Mouse (Mus musculus): Measurements from ENCODE around the gene Kalrn. TPM values are rescaled to one million over a fixed set of nuclear protein-coding genes. Genes with fewer than 3 reads are reported as not detected.

Gene Kalrn
- polyA plus RNA-seq, 1 experiment from 2014 or later = 22.4 TPM

- DNase-seq (ENCODE audit: low spot score) = no peak
- Histone ChIP-seq H3K4me1 (replicated peaks; ENCODE audit: control insufficient read depth, insufficient read depth, low read length) (peaks cover 5% of the 10 kb centered on the region), H3K27me3 (ENCODE audit: control insufficient read depth, insufficient read depth, low read length) (peaks cover 8% of the 10 kb centered on the region; the same call in 1 of the 2 replicates), H3K36me3 (ENCODE audit: control insufficient read depth, insufficient read depth, low read length) (no peaks in the 10 kb centered on the region), H3K27ac (ENCODE audit: low read depth, low read length) (no peak overlapping the region), H3K4me3 (ENCODE audit: low read depth, low read length) (no peak overlapping the region), H3K4me2 (ENCODE audit: low read depth, low read length, severe bottlenecking) (no peak overlapping the region), H3K9me3 (ENCODE audit: control insufficient read depth, low read length) (no peaks in the 10 kb centered on the region), H3K9ac (ENCODE audit: low read length) (no peak overlapping the region)
- no peak for ATAC-seq (replicated peaks; ENCODE audit: low FRiP score)
- 80% methylated on average over 3 of the region's 3 CpGs for WGBS
These were observed 473.5 kb downstream of the Kalrn start for GRCm38 (mm10) chr16:34099795-34100194.

GRCm38 (mm10) chr16:34095548-34096141, 477.7 kb downstream of the Kalrn start:
- H3K9ac ChIP-seq (ENCODE audit: low read length) = peak overlapping the region; percentile 55
- peaks cover 13% of the 10 kb centered on the region for H3K4me1 ChIP-seq (replicated peaks; ENCODE audit: control insufficient read depth, insufficient read depth, low read length)
- under 1% methylated on average over 34 of the region's 34 CpGs for WGBS
- no peak overlapping the region for H3K27ac ChIP-seq (ENCODE audit: low read depth, low read length)
- ATAC-seq (replicated peaks; ENCODE audit: low FRiP score) (peak; percentile 57), DNase-seq (ENCODE audit: low spot score) (peak; percentile 82)
- H3K9me3 ChIP-seq (ENCODE audit: control insufficient read depth, low read length) = no peaks in the 10 kb centered on the region
- peak overlapping the region; percentile 47 for H3K4me3 ChIP-seq (ENCODE audit: low read depth, low read length)
- H3K36me3 ChIP-seq (ENCODE audit: control insufficient read depth, insufficient read depth, low read length) = no peaks in the 10 kb centered on the region
- H3K27me3 ChIP-seq (ENCODE audit: control insufficient read depth, insufficient read depth, low read length) = peaks cover 8% of the 10 kb centered on the region; the same call in 1 of the 2 replicates
- peak overlapping the region; percentile 73 for H3K4me2 ChIP-seq (ENCODE audit: low read depth, low read length, severe bottlenecking)

GRCm38 (mm10) chr16:34095093-34095465, 478.3 kb downstream of the Kalrn start:
- Histone ChIP-seq H3K4me2 (ENCODE audit: low read depth, low read length, severe bottlenecking) (peak overlapping the region; percentile 73), H3K4me1 (replicated peaks; ENCODE audit: control insufficient read depth, insufficient read depth, low read length) (peaks cover 13% of the 10 kb centered on the region), H3K9me3 (ENCODE audit: control insufficient read depth, low read length) (no peaks in the 10 kb centered on the region), H3K4me3 (ENCODE audit: low read depth, low read length) (peak overlapping the region; percentile 47), H3K27me3 (ENCODE audit: control insufficient read depth, insufficient read depth, low read length) (peaks cover 8% of the 10 kb centered on the region; the same call in 1 of the 2 replicates), H3K9ac (ENCODE audit: low read length) (peak overlapping the region; percentile 55; the same call in 1 of the 2 replicates), H3K27ac (ENCODE audit: low read depth, low read length) (no peak overlapping the region), H3K36me3 (ENCODE audit: control insufficient read depth, insufficient read depth, low read length) (no peaks in the 10 kb centered on the region)
- ATAC-seq (replicated peaks; ENCODE audit: low FRiP score) = peak; percentile 63
- WGBS = 0% methylated on average over 3 of the region's 3 CpGs
- no peak for DNase-seq (ENCODE audit: low spot score)

- WGBS = under 1% methylated on average over 16 of the region's 16 CpGs
- Histone ChIP-seq H3K27ac (ENCODE audit: low read depth, low read length) (no peak overlapping the region), H3K27me3 (ENCODE audit: control insufficient read depth, insufficient read depth, low read length) (peaks cover 8% of the 10 kb centered on the region; the same call in 1 of the 2 replicates), H3K4me1 (replicated peaks; ENCODE audit: control insufficient read depth, insufficient read depth, low read length) (peaks cover 11% of the 10 kb centered on the region), H3K36me3 (ENCODE audit: control insufficient read depth, insufficient read depth, low read length) (no peaks in the 10 kb centered on the region), H3K9ac (ENCODE audit: low read length) (peak overlapping the region; percentile 48), H3K4me2 (ENCODE audit: low read depth, low read length, severe bottlenecking) (peak overlapping the region; percentile 73), H3K4me3 (ENCODE audit: low read depth, low read length) (peak overlapping the region; percentile 47), H3K9me3 (ENCODE audit: control insufficient read depth, low read length) (no peaks in the 10 kb centered on the region)
- ATAC-seq (replicated peaks; ENCODE audit: low FRiP score) (peak; percentile 77), DNase-seq (ENCODE audit: low spot score) (peak; percentile 79)
These were observed 478.8 kb downstream of the Kalrn start for GRCm38 (mm10) chr16:34094446-34095092.

GRCm38 (mm10) chr16:34093734-34094445, 479.4 kb downstream of the Kalrn start:
- Histone ChIP-seq H3K4me2 (ENCODE audit: low read depth, low read length, severe bottlenecking) (peak overlapping the region; percentile 73), H3K4me1 (replicated peaks; ENCODE audit: control insufficient read depth, insufficient read depth, low read length) (peaks cover 11% of the 10 kb centered on the region), H3K9me3 (ENCODE audit: control insufficient read depth, low read length) (no peaks in the 10 kb centered on the region), H3K4me3 (ENCODE audit: low read depth, low read length) (peak overlapping the region; percentile 47), H3K27me3 (ENCODE audit: control insufficient read depth, insufficient read depth, low read length) (peaks cover 8% of the 10 kb centered on the region; the same call in 1 of the 2 replicates), H3K9ac (ENCODE audit: low read length) (peak overlapping the region; percentile 48), H3K27ac (ENCODE audit: low read depth, low read length) (no peak overlapping the region), H3K36me3 (ENCODE audit: control insufficient read depth, insufficient read depth, low read length) (no peaks in the 10 kb centered on the region)
- ATAC-seq (replicated peaks; ENCODE audit: low FRiP score) = peak; percentile 19; the same call in 1 of the 2 replicates
- 1% methylated on average over 14 of the region's 14 CpGs for WGBS
- DNase-seq (ENCODE audit: low spot score) = no peak

GRCm38 (mm10) chr16:34089528-34090095, 483.7 kb downstream of the Kalrn start:
- Histone ChIP-seq H3K27me3 (ENCODE audit: control insufficient read depth, insufficient read depth, low read length) (no peaks in the 10 kb centered on the region), H3K4me3 (ENCODE audit: low read depth, low read length) (no peak overlapping the region), H3K9ac (ENCODE audit: low read length) (no peak overlapping the region), H3K4me1 (replicated peaks; ENCODE audit: control insufficient read depth, insufficient read depth, low read length) (peaks cover 9% of the 10 kb centered on the region; the same call in 1 of the 2 replicates), H3K9me3 (ENCODE audit: control insufficient read depth, low read length) (no peaks in the 10 kb centered on the region), H3K36me3 (ENCODE audit: control insufficient read depth, insufficient read depth, low read length) (no peaks in the 10 kb centered on the region), H3K4me2 (ENCODE audit: low read depth, low read length, severe bottlenecking) (no peak overlapping the region), H3K27ac (ENCODE audit: low read depth, low read length) (no peak overlapping the region)
- no peak for ATAC-seq (replicated peaks; ENCODE audit: low FRiP score)
- DNase-seq (ENCODE audit: low spot score) = no peak
- WGBS = 54% methylated on average over 8 of the region's 8 CpGs

GRCm38 (mm10) chr16:34089022-34089421, 484.3 kb downstream of the Kalrn start:
- no peak for DNase-seq (ENCODE audit: low spot score)
- ATAC-seq (replicated peaks; ENCODE audit: low FRiP score) = no peak
- H3K27me3 ChIP-seq (ENCODE audit: control insufficient read depth, insufficient read depth, low read length) = no peaks in the 10 kb centered on the region
- H3K9ac ChIP-seq (ENCODE audit: low read length) = no peak overlapping the region
- no peaks in the 10 kb centered on the region for H3K9me3 ChIP-seq (ENCODE audit: control insufficient read depth, low read length)
- WGBS = 89% methylated on average over 3 of the region's 3 CpGs
- no peak overlapping the region for H3K27ac ChIP-seq (ENCODE audit: low read depth, low read length)
- H3K4me3 ChIP-seq (ENCODE audit: low read depth, low read length) = no peak overlapping the region
- no peak overlapping the region for H3K4me2 ChIP-seq (ENCODE audit: low read depth, low read length, severe bottlenecking)
- peaks cover 6% of the 10 kb centered on the region; the same call in 1 of the 2 replicates for H3K4me1 ChIP-seq (replicated peaks; ENCODE audit: control insufficient read depth, insufficient read depth, low read length)
- no peaks in the 10 kb centered on the region for H3K36me3 ChIP-seq (ENCODE audit: control insufficient read depth, insufficient read depth, low read length)

- Histone ChIP-seq H3K4me2 (ENCODE audit: low read depth, low read length, severe bottlenecking) (no peak overlapping the region), H3K4me3 (ENCODE audit: low read depth, low read length) (no peak overlapping the region), H3K27me3 (ENCODE audit: control insufficient read depth, insufficient read depth, low read length) (no peaks in the 10 kb centered on the region), H3K9me3 (ENCODE audit: control insufficient read depth, low read length) (no peaks in the 10 kb centered on the region), H3K36me3 (ENCODE audit: control insufficient read depth, insufficient read depth, low read length) (no peaks in the 10 kb centered on the region), H3K4me1 (replicated peaks; ENCODE audit: control insufficient read depth, insufficient read depth, low read length) (peaks cover 4% of the 10 kb centered on the region; the same call in 1 of the 2 replicates), H3K27ac (ENCODE audit: low read depth, low read length) (no peak overlapping the region; the same call in 1 of the 2 replicates), H3K9ac (ENCODE audit: low read length) (no peak overlapping the region)
- ATAC-seq (replicated peaks; ENCODE audit: low FRiP score) (no peak), DNase-seq (ENCODE audit: low spot score) (no peak)
- 51% methylated on average over 4 of the region's 4 CpGs for WGBS
These were observed 485.0 kb downstream of the Kalrn start for GRCm38 (mm10) chr16:34088331-34088730.
